Mouse (Mus musculus) spleen, postnatal 36 days (tissue): ENCODE results near the gene Urad.

Experiments
- DNase-seq, 2 experiments: peaks; one replicate each; pipeline ENCODE4 v3.0.0; 2022; ENCODE audit warnings: low spot score in 2 of 2, mixed read lengths in 1 of 2

The Urad gene

DNA sequence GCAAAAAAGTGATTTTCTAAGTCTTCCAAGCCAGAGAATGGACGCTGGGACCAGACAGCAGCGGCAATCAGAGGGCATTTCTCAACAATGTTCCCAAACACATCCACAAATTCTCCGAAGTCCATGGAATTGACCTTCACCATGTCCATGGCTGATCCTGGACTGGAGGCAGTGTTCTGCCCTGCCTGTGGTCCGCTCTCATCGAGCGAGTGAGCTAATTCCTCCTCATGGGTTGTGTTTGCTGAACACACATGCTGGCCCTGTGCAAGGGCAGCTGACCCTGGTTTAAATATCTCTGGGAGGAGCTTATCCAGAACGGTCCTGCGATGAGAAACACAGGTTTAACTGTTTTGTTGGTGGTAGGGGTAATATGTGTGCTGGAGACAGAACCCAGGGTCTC lies at the start of gene Urad:
TSS of gene Urad (minus strand) at position 258 of the 400 bp plus-strand sequence.
- DNase-seq, result no peak

DNA sequence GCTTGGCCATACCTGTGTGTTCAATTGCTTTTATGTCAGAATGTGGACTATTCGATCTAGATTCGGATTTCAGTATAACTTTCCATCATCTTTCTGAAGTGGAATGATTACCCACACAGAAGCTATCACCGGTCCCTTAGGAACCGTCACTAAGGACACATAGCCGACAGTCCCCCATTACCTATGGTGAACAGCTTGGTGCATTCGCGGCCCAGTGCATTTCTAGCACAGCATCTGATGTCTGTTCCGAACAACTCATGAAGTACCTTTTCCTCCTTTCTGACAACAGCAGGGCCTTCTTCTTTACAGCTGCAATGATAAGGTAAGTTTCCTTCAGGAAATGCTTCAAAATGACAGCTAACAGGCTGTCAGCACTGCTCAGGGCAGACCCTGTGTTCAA lies 48.0 kb upstream of the Urad start:
- DNase-seq, result no peak

DNA sequence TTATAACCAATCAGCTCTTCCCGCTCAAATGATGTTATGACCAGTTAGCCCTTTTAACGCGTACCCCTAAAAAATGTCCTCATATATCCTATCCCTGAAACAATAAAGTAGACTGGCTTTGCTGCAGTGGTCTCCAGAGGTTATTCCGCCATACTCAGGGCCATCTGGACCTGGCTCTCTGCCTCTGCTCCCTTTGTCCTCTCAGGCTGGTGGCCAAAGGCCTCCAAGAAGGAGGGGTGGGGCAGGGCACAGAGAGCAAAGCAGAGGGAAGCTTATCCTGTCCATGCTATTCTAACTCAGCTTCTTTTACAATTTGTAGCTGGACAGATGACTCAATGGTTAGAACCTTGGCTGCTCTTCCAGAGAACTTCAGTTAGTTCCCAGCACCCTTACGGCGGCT lies 46.0 kb upstream of the Urad start:
- DNase-seq, result no peak

- DNase-seq, result peak; percentile 28 to 34
These were observed 43.9 kb upstream of the Urad start for GRCm38 (mm10) chr5:147365995-147366765.

DNA sequence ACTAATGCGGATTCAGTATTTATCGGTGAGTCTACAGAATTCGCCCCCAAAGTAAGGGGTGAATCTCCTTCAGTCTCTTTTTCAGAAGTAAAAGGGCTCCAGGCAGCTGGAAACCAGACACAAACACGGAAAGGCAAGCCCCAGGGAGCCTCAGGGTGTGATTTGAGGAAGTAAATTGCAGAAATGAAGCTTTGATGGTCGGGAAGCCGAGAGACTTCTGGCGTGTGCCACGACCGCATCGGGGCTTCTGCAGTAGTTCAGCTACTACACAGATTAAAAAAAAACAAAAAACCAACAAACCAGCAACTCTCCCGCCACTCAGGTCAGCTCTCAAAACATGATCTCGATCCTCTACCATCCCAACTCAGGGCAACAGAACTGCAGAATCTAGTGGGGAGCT lies 40.8 kb upstream of the Urad start:
- DNase-seq, result peak; percentile 83 to 86

GRCm38 (mm10) chr5:147358481-147358880 lies 36.2 kb upstream of the Urad start:
- no peak for DNase-seq

GRCm38 (mm10) chr5:147357536-147357935 lies 35.3 kb upstream of the Urad start:
- DNase-seq, result peak in 1 of 2 experiments; percentile 36

GRCm38 (mm10) chr5:147356260-147357055 lies 34.2 kb upstream of the Urad start:
- no peak for DNase-seq

DNA sequence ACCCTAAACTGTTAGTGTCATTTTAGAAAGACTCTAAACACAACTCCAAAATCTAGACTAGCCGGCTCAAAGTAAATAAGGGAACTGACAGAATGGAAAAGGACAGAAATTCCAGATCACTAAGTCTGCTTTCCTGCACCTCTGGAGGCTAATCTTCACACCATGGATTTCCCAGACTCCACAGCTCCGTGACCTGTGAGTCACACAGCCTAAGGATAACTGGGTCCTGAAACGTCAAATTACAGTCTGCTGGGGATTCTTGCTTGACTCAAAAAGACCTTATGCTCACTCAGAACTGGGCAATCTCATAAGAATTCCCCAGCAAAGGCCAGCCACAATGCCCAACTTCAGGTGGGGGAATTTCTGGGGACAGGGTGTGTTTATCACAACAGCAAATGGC lies 33.5 kb upstream of the Urad start:
- no peak for DNase-seq

DNA sequence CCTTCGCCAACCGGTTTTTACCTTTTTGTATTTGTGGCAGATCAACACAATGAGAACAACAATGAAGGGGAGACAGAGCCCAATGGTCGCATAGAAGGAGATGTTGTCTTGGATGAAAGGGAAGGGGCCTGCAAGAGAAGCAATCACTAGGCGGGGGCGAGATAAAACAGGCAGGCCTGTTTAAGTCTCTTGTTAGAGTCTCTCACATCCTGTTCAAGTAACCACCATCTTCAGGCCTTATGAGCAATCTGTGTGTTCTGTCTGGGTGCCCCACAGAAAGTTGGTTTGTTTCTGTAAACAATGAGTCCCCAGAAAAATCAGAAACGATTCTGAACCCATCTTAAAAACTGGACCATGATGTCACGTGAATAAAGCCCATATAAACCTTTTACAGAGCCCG lies 32.7 kb upstream of the Urad start:
- no peak for DNase-seq

GRCm38 (mm10) chr5:147354161-147354780 lies 32.0 kb upstream of the Urad start:
- peak; percentile 32 to 39 for DNase-seq

- DNase-seq, result peak; percentile 53 to 55
These were observed 29.7 kb upstream of the Urad start for GRCm38 (mm10) chr5:147351931-147352330.

DNA sequence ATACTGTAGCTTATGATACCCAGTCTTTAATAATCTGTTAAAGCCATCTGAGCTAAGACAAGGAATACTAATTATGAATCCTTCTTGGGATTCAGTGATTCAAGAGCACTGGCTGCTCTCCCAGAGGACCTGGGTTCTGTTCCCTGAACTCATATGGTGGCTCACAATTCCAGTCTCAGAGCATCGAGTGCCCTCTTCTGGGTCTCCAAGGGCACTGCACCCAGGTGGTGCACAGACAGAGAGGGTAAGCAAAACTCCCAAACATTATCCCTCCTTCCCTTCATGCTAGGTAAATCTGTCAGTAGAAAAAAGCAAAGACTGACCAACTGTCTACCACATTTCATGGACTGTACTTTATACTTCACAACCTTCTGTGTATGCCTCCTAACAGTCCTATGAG lies 23.7 kb upstream of the Urad start:
- DNase-seq, result no peak

DNA sequence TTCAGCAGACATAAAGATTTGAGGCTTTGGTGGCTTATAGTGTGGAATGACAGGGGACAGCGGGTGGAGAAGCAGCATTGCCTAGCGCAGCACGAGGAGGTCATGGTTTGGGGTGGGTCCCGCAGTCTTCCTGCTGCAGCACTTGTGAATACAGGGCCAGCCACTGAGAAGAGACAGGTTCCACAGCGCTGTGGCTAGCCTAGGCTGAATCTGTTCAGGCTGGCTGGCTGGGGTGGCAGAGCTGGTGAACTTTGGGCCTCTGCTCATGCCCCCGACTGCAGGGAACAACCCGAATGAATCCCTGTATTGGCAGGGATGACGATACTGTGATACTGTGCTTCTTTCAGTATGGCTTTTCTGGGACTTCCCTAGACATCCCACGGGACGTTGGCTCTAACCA lies 21.7 kb upstream of the Urad start:
- no peak for DNase-seq

DNA sequence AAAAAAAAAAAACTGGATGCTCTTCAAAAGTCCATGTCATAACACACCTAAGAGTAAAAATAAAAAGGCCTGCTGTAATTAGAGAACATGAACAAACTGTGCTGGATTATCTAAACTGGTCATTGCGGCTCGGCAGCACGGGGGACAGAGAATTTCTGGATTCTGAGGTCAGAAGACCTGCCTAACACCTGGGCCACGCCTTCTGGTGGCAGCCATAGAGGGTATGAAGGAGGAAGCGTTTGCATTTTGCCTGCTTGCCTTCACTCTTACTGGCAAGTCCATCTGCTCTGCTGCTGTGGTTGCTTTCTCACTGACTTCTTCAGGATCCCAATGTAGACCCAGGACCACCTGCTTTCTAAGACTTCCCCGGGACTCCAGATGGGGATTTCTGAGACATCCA lies 20.7 kb upstream of the Urad start:
- DNase-seq, result no peak

GRCm38 (mm10) chr5:147340741-147341414 lies 18.6 kb upstream of the Urad start:
- peak; percentile 75 to 77 for DNase-seq

DNA sequence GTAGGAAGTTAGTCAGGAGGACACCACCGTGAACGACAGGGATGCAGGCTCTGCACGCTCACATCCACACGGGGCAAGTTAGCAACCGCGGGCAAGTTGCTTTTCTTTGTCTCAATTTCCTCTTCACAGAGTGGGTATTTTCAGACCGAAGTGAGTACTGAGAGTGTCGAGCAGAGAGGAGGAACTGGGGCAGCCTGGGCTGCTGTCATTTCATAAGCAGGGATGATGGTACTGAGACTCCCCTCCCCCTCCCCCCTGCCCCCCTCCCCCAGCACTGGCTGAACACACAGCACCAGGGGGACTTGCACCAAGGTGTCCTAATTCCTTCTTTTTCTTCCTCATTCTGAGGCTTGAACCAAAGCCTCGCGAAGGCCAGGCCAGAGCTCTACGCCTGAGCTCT lies 17.3 kb upstream of the Urad start:
- DNase-seq, result peak; percentile 72 to 74

- peak; percentile 79 for DNase-seq
These were observed 16.7 kb upstream of the Urad start for GRCm38 (mm10) chr5:147338967-147339366.

- peak; percentile 14 to 25 for DNase-seq
These were observed 10.5 kb upstream of the Urad start for GRCm38 (mm10) chr5:147332711-147333110.

- peak; percentile 68 to 77 for DNase-seq
These were observed 9.3 kb upstream of the Urad start for GRCm38 (mm10) chr5:147331547-147331946.

DNA sequence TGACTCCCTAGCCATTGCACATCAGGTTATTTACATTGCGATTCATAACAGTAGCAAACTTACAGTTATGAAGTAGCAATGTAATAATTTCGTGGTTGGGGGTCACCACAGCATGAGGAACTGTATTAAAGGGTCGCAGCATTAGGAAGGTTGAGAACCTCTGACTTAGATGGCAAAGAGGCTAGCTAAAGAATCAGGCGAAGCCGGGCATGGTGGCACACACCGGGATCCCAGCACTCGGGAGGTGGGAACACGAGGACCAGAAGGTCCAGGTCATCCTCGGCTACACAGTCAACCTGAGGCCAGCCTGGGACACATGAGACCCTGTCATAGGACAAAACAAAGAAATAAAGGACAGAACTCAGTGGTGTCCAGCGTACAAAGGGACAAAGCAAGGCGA lies 7.7 kb upstream of the Urad start:
- no peak for DNase-seq

DNA sequence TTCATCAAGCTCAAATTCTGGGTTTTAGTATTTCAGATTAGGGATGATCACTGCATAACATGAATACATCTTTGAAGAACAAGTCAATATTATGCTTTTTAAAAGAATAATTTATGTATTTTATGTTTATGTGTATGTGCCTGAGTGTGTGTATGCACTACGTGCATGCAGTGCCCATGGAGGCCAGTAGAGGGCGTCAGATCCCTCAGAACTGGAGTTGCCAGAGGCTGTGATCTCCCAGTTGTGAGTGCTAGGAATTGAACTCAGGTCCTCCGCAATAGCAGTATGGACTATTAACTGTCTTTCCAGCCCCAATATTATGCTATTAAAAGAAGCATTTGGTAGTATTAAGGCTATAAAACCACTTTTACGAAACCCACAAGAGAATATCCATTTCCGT lies 5.4 kb upstream of the Urad start:
- DNase-seq, result no peak
